Mouse (Mus musculus) heart, adult 11 months (tissue): ENCODE results near the gene Tmem56.

ENCODE experiments used
- DNase-seq: peaks from one replicate; pipeline ENCODE4 v3.0.0; 2022

The Tmem56 gene

DNA sequence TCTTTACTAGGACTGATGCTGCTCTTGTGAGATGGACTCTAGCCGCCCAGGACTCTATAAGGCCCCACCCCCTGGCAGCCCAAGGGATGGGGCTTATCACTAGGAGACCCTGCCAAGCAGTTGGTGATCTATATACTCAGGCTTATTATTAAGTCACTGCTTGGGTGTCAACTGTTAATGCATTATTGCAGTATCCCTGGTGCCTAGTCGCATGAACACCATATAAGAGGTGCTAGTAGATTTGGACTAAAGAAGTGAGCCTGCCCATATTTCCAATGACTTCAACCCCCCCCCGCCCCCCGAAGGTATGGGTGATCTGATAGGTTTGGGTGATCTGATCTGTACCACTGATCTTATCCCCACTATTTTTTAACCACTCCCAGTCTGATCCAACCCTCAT lies at the start of gene Tmem56:
TSS of gene Tmem56 (minus strand) at position 101 of the 400 bp plus-strand sequence.
- peak; percentile 53 for DNase-seq

DNA sequence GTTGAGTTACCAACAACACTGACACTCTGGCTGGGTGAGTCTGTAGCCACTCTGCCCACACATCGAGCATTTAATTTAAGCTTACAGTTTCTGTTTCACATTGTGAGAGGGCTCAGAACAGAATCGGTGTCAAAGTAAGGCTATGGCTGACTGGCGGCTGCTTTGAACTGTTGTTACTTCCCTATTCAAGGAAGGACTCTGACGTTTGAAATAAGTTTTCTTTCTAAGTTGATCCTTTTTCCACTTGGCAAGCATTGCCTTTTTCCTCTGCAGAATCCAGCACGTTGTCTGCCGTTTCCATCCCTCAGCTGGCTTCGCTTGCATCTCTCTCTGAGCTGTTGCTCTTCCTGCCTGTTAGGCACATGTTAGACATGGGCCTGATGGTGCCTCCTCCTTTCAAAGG lies 47.3 kb upstream of the Tmem56 start:
- peak; percentile 86 for DNase-seq

DNA sequence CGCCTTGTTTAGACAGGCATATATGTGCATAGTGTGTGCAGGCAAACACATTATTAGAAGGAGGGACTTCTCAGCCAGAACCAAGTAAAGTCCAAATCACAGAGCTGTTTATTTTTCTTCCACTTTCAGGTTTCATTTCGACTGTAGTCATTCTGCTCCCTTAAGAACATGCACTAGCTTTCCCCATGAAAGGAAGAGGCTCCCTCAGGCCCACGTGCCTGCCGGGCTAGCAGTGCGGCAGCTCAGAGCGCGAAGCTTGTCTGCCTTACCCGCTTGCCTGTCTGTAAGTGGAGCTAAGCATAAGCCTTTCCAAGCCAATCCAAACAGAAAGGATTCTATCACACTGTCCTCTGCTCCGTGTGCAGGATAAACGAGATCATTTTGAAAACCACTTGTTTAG lies 46.7 kb upstream of the Tmem56 start:
- DNase-seq: peak; percentile 91

DNA sequence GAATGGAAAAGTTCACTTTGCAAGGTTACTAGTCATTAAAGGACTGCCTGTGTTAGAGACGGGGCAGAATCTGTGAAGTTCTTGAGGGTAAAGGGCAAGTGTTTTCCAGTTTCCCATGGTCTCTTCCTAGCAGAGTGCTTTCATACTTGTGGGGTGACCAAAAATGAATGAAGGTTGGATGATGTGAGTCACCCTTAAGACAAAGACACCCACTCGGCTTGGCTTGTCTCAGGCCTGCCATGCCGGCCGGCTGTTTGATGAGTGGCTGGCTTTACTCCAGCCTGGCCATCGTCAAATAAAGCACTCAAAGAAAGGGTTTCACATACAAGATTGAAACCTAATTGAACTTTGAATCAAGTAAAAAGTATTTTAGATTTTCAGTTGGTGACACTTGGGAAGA lies 44.5 kb upstream of the Tmem56 start:
- peak; percentile 60 for DNase-seq

DNA sequence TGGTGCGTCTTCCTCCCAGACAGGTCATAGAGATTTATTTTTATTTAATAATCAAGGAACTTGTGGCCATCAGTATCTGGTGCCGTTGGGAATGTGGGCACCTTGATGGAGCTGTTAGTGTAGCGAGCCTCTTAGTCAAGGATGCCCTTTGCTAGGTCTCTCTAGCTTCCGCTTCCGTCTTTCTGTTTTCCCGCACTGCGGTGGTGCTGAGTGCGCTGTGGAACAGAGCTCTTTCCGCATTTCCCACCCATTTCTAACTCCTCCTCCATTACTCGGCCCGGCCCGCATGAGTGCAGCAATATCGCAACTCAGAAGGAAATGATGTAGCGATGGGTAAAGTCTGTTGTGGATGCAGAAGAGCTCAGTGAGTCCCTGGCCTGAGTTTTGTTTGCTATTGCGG lies 40.5 kb upstream of the Tmem56 start:
- peak; percentile 69 for DNase-seq

DNA sequence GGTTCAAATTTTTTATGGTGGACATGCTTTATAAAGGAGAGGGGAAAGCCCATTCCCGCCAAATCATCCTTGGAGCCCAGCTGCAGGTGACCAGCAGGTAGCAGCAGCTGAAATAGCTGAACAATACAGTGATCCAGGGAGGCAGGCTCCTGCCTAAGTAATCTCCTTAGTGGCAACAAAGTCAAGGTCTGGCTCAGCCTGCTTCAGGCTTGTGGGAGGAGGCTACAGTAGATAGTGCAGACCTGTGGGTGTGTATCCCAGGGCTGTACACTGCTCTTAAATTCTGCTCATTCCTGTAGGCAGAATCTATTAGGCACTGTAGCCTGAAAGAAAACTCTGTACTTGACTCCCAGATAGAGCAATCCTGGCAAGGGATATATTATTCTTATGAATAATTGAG lies 38.0 kb upstream of the Tmem56 start:
- DNase-seq: peak; percentile 72

DNA sequence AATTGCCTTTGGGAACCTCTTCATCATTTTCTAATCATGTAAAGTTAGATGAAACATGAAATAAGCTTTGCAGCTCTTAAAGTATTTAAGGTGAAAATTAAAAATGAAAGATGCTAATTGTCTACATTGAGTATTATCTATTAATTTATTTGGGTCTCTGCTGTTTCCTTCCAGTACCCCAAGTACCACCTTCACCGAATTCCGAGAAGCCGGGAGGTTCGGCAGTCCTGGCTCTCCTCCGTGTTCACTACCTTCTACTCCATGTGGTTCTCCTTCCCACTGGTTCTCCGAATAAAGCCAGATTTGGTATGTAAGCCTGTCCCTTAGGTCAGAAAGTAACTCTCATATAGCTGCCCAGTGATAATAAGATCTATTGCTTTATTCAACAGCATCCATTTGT lies 37.0 kb upstream of the Tmem56 start:
- peak; percentile 64 for DNase-seq

DNA sequence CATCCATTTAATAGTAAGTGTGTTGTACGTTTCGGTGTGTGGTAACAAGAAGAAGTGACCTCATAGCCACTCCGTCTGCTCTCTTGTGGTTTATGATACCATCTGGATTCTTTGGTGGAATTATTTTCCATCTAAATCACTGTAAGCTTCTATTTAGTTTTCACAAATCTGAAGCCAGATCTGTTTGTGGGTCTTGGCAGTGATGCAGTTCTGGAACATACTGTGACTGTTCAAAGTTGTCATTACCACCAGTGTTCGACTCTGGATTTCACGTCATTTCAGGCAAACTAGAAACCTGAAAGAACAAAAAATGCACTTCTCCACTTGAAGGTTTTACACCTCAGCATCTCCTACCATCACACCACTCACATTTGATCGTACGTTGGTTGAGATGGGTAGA lies 32.6 kb upstream of the Tmem56 start:
- peak; percentile 13 for DNase-seq

DNA sequence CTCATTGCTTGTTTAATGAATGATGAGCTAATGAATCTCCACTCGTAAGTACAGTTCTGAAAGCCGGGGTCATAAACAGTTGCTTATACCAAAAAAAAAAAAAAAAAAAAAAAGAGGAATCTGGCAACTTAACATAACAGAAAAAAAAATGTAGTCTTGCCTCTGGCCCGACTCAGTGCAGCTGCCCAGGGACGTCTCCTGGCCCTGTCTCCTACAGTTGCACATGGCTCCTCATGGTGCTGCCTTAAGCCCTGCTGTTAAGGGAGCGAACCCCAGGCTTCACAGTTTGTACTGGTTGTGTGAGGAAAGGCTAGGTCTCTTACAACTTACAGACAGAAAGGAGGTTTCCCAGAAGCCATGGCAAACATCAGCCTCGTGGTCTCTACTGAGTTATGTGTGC lies 31.3 kb upstream of the Tmem56 start:
- peak; percentile 42 for DNase-seq

DNA sequence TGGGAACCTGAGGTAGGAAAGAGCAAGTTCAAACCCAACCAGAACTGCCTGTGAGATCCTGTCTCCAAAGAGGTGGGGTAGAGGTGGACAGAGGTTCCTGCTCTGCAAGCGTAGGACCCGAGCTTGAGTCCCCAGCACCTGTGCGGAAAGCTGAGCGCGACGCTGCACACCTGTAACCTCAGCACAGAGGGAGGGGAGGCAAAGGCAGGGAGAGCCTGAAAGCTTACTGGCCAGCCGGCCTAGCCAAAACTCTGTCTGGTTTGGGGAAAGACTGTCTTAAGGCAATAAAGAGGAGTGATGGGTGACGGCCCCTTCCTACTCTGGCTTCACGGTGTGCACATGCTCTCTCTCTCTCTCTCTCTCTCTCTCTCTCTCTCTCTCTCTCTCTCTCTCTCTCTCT lies 30.1 kb upstream of the Tmem56 start:
- peak; percentile 61 for DNase-seq

DNA sequence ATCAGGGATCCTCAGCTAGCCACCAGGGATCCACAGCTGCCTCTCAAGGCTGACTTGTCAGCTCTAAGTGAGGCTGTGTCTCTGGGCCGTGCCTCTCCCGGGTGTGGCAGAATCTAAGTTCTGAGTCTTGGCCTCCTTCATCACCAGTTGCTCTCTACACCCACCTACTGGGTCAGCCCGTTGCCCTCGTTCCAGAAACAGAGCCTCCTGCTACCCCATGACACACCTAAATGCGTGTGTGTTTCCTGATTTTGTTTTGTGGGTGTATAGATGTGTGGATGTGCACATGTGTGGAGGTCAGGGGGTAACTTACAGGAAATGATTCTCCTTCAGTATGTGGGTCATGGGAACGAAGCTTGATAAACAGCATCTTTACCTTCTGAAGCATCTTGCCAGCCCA lies 29.5 kb upstream of the Tmem56 start:
- peak; percentile 67 for DNase-seq

DNA sequence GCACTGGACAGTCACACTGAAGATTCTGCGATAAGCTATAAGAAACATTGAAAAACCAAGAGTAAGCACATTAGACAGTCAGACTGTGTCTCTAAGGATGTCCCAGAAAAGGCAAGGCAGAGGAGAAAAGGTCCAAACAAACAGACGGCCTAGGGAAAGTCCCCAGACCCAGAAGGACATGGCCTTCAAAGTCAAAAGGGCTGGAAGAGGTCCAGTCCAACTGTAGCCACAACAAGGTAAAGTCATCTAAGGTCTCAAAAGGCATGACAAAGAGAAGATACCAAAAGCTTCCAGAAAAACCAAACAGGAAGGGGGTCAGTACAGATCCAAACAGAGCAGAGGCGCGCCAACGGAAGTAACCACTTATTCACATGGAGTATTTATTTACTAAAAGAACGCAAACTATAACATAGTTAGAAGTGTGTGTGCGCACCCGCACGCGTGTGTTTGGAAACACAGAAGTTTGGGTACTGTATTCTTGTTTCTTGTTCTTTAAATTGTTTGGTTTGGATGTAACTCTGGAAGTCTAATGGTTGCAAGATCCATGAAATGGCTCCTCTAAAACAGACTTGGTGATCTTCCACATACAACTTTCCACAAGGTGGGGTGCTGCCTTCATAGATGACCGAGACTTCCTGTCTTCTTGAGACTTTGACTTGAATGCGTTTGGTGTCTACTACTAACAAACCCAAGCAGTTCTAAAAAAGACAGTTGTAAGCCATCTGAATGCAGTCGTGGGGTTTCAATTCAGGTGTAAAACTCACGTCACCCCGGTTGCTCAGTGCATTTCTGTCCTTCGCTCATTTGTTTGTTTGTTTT lies 27.2 kb upstream of the Tmem56 start:
- DNase-seq: peak; percentile 65

DNA sequence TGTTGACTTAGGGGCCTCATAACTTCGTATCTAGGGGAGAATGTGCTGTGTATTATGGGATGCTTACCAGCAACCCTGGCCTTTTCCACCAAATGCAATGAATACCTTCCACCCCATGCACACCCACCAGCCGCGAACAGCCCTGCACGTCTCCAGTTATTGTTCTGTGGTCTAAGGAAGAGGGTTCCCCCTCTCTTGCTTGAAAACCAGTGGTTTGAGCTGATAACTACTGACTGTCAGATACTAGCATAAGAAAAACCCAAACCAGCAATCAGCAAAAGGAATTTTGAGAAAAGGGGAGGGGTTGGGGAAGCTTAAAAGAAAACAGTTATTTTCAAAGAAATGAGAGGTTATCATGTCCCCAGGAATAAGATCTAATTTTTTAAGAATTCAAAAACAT lies 26.5 kb upstream of the Tmem56 start:
- peak; percentile 41 for DNase-seq

DNA sequence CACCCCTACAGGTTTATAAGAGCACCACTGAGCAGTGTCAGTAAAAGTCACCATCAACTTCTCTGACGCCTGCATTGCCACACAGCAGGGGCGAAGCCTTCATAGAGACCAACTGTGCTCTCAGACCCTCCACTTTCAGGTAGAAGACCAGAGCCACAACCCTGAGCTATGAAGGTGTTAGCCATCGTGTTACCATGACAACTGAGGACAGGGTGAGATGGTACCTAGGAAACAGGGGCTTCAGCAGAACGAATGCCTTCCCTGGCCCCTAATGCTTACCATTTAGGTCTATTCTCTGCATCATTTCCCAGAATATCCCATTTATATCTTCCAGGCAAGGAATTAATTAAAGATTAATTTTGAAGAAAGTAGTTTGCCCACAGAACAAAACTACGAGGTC lies 26.0 kb upstream of the Tmem56 start:
- peak; percentile 55 for DNase-seq

DNA sequence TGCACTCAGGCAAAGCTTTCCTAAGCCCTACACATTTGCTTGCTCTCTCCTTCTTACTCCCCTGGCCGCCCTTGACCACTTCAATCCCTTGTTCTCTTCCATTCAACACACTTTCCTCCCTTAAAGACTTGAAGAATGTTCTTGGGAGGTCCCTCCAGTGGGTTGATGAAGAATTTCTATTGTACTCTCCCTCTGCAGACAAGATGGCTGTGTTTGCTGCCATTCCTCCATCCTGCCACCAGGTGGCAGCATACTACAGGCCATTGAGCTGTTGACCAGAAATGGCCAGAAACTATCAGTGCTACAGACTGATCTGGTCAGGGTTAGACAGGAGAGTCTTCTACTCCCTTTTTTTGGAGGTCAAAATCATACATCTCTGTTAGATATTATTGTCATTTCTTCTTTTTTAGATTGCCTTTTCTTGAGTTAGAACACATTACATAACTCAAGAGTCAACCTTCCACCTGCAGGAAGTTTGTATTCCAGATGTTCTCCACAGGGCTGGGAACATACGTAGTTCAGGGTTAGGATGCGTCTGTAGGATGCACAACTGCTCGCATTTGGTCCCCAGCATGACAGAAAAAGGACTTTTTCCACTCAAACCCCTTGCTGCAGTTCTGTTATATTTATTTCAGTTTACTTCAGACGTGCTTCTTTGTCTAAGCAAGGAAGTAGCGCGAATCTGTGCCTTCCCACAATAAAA lies 24.8 kb upstream of the Tmem56 start:
- DNase-seq: peak; percentile 94

DNA sequence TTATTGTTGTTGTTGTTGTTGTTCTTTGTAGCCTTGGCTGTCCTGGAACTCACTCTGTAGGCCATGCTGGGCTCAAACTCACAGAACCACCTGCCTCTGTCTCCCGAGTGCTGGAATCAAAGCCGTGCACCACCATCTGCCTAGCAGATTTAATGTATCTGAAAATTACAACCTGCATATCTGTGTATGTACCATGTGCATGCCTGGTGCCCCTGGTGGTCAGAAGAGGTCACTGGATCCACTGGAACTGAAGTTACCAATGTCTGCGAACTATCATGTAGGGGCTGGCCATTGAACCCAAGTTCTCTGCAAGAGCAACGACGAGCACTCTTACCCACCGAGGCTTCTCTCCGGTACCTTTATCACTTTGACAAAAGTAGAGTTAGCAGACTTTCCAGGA lies 23.7 kb upstream of the Tmem56 start:
- DNase-seq: peak; percentile 86

DNA sequence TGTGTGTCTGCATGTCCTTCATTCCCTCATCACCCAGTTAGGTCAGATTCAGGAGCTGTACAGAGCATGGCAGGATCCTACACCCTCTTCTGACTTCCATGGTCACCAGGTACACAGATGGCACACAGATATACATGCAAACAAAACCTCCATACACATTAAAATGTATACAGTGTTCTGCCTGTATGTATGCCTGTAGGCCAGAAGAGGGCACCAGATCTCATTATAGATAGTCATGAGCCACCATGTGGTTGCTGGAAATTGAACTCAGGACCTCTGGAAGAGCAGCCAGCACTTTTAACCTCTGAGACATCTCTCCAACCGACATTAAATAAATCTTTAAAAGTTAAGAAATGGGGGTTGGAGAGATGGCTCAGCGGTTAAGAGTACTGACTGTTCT lies 11.3 kb upstream of the Tmem56 start:
- peak; percentile 84 for DNase-seq

DNA sequence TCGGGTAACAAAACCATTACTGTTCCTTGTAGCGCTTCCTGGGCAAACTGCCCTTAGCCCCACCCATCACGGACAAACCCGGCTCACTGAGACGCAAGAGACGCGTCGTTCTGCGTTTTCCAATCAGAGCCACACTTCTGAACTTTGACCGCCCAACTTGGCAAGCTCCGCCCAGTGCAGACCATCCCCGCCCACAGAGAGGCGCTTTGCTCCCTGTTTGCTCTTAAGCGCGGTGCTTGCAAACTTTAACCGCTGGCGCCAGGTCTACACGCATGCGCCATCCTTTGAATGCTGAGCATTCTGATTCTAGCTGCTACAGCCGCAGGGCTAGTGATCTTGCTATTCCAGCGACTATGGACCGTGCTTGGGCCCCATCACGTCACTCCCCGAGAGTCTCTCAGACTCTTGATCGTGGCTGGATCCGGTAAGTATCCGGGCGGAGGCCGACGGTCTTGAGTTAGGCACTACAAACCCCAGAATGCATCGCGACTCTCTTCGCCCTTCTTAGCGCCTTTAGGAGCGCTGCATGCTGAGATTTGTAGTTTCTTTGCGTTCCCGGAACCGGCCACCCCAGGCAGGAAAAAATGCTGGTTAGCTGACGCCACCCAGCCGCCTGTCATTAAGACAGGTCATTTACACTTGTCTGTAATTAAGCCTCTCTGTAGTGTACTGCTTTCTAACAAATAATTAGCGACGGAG lies 8.8 kb upstream of the Tmem56 start, which contains the start of gene Alg14:
TSS of gene Alg14 (plus strand) at position 214 of the 699 bp plus-strand sequence.
- DNase-seq: peak; percentile 100

DNA sequence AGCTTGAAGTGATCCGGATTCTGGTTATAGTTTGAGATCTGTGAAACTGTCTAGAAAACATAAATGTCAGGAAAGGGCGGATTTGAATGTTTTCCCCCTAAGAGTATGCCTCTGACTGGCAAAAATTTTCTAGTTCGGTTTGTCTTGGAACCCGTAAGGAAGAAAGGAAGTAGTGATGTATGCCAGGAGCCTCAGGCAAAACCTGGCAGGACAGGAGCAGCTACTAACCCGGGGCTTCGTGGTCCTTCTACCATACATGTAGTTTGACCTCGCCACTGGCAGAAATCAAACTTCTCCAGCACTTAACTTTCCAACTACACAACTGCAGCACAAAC lies 8.3 kb upstream of the Tmem56 start:
- DNase-seq: no peak

DNA sequence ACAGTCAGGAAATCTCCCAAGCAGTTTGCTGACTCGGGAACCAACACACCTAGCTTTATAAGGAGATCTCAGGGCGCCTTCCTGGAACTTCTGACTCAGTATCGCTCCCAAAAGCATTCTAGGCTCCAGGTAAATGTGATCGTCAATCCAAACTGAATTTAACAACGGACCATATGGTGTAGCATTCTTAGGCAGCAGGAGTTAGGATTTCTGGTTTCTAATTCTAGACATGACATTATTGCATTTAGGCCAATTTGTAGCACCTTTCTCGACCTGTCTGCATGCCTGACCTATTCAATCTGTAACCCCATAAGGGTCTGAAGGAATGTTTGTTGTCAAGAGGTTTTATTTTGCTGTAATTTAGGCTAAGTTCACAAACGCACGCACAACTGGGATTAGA lies 7.8 kb upstream of the Tmem56 start:
- peak; percentile 68 for DNase-seq

DNA sequence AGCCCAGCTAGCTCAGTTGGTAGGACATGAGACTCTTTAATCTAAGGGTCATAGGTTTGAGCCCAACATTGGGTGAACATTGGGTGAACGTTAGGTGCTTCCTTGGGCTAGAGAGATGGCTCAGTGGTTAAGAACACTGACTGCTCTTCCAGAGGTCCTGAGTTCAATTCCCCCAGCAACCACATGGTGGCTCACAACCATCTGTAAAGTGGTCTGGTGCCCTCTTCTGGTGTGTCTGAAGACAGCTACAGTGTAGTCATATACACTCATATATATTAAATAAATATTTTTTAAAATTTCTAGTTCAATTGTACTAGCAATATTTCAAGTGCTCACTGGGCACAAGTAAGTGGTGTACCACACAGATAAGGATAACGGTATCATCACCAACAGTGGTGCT lies 4.3 kb upstream of the Tmem56 start:
- no peak for DNase-seq

DNA sequence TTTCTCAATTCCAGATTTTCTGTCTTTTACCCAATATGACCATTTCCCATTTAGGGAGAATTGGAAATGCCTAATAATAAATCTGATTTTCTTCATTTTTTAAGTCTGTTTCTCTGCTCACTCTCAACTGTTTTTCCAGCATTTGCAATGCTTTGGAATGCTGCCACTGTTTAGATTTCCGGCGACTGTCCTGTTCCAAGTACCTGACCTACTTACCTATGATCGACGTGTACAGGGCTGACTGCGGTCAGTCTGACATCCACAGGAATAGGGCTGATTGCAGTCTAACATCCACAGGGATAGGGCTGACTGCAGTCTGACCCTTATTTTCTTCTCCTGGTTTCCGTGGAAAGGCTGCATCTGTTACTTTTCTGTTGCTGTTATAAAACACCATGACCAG lies 2.3 kb upstream of the Tmem56 start:
- peak; percentile 19 for DNase-seq

DNA sequence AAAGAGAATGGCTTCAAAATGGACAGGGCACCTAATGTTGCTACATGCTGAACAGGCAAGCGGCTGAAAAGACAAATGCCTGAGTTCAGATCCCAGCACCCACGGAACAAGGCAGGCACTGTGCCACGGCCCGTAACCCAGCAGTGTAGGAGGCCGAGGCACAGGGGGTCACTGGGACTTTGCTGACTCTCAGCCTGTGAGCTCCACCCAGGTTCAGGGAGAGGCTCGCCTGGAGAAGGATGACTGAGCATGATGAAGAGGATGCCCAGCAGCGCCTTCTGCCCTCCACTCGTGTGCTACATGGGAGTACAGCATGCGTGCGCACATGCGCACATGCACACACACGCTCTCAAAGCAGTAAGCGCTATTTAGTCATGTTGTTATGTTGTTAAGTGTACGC lies 3.2 kb downstream of the Tmem56 start:
- DNase-seq: peak; percentile 70

DNA sequence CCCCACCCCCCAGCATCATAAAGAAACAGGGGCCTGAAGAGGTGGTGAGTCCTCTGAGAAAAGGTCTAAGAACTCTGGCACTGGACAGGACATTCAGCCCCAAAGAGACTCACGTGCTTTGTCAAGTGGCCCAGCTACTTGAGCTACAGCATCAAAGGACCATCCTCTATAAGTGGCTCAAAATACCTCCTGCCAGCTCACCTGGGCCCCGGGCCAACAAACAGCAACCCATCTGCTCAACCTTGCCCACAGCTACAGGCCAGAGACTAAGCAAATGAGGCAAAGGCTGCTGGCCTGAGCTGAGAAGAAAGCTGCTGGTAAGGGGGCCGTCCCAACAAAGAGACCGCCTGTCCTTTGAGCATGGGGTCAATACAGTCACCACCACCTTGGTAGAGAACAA lies 5.3 kb downstream of the Tmem56 start:
- DNase-seq: peak; percentile 94
